22 mouse cellular contexts compared by ENCODE assay signal in genomic region chr3:142043006-142043405, GRCm38 (mm10).
A peak's percentile ranks its signal among the peaks of the same experiment; 100 is the strongest.
DNase-seq lines count a peak whose midpoint lies in the region; ATAC-seq lines count a peak whose summit lies in the region.
"Had no signal": no experiment of that assay in that cellular context is flagged by ENCODE, and none has a peak within 500 bp of the region (broad histone marks: within the 10 kb centered on the region; RNA-seq: fewer than 3 reads in every experiment).

No protein-coding gene starts in this region.

- no peak overlapping the region for H3K4me3 ChIP-seq in limb, embryonic 12.5 days (replicated peaks)
- no peak overlapping the region for H3K4me3 ChIP-seq in limb, embryonic 10.5 days
- no peak overlapping the region for H3K4me3 ChIP-seq in limb, embryonic 13.5 days
- H3K4me3 ChIP-seq: embryonic facial prominence, embryonic 10.5 days; embryonic facial prominence, embryonic 12.5 days; forebrain, embryonic 13.5 days; forebrain, embryonic 15.5 days had no signal

- no peak overlapping the region for H3K27ac ChIP-seq in limb, embryonic 12.5 days
- H3K27ac ChIP-seq in limb, embryonic 10.5 days: no peak overlapping the region
- no peak overlapping the region for H3K27ac ChIP-seq in limb, embryonic 13.5 days
- H3K27ac ChIP-seq: embryonic facial prominence, embryonic 10.5 days; embryonic facial prominence, embryonic 12.5 days; forebrain, embryonic 13.5 days; forebrain, embryonic 15.5 days had no signal

- no peaks in the 10 kb centered on the region; the same call in 1 of the 2 replicates for H3K27me3 ChIP-seq in limb, embryonic 12.5 days
- H3K27me3 ChIP-seq in limb, embryonic 10.5 days (ENCODE audit: low read depth, poor library complexity, severe bottlenecking): no peaks in the 10 kb centered on the region; the same call in 1 of the 2 replicates
- H3K27me3 ChIP-seq in limb, embryonic 13.5 days: peaks cover 16% of the 10 kb centered on the region
- H3K27me3 ChIP-seq: CH12.LX; embryonic facial prominence, embryonic 12.5 days; forebrain, embryonic 13.5 days; forebrain, embryonic 15.5 days had no signal

- no peak overlapping the region for H3K9ac ChIP-seq in limb, embryonic 12.5 days (replicated peaks)
- H3K9ac ChIP-seq in limb, embryonic 13.5 days: no peak overlapping the region
- H3K9ac ChIP-seq: embryonic facial prominence, embryonic 12.5 days; forebrain, embryonic 13.5 days; forebrain, embryonic 15.5 days had no signal

- 62% methylated on average over 5 of the region's 5 CpGs for WGBS in limb, embryonic 12.5 days
- WGBS in limb, embryonic 10.5 days: 91% methylated on average over 5 of the region's 5 CpGs
- 45% methylated on average over 5 of the region's 5 CpGs for WGBS in limb, embryonic 13.5 days

- no peak overlapping the region for H3K4me2 ChIP-seq in limb, embryonic 12.5 days
- no peak overlapping the region for H3K4me2 ChIP-seq in limb, embryonic 13.5 days (replicated peaks)
- H3K4me2 ChIP-seq: embryonic facial prominence, embryonic 12.5 days; forebrain, embryonic 13.5 days; forebrain, embryonic 15.5 days had no signal

- H3K9me3 ChIP-seq in limb, embryonic 12.5 days: no peaks in the 10 kb centered on the region
- no peaks in the 10 kb centered on the region for H3K9me3 ChIP-seq in limb, embryonic 10.5 days (replicated peaks)
- H3K9me3 ChIP-seq in limb, embryonic 13.5 days: no peaks in the 10 kb centered on the region
- H3K9me3 ChIP-seq: embryonic facial prominence, embryonic 10.5 days; embryonic facial prominence, embryonic 12.5 days; forebrain, embryonic 13.5 days; forebrain, embryonic 15.5 days; G1E had no signal

- ATAC-seq in frontal cortex, adult (ENCODE audit: low TSS enrichment): peak; percentile 59
- peak; percentile 52; the same call in 1 of the 2 replicates for ATAC-seq in limb, embryonic 12.5 days (ENCODE audit: insufficient number of reproducible peaks, insufficient read depth, low FRiP score, low TSS enrichment, low read depth)
- ATAC-seq in limb, embryonic 13.5 days (ENCODE audit: low FRiP score, low read depth): peak; percentile 69; the same call in 1 of the 2 replicates
- ATAC-seq: activated CD4-positive, CD25-positive, alpha-beta regulatory T cell, adult 4 months; CD4-positive, CD25-positive, alpha-beta regulatory T cell, adult 4 months; forebrain, embryonic 13.5 days; forebrain, embryonic 15.5 days; Patski had no signal

- DNase-seq in frontal cortex, postnatal 10 days (ENCODE audit: low spot score in 2 of 2): no peak
- DNase-seq in limb, embryonic 10.5 days (ENCODE audit: low spot score): no peak
- no peak for DNase-seq in gastrocnemius, adult 18-20 months (ENCODE audit: low spot score)
- DNase-seq: adrenal gland, adult 8-10 months; adrenal gland, postnatal 14 days; adrenal gland, postnatal 36 days; B cell, adult 2 months; cerebellum, adult 11-12 months; cerebellum, adult 2 months; cerebellum, postnatal 25 days had no signal

- peaks cover 3% of the 10 kb centered on the region; the same call in 1 of the 2 replicates for H3K4me1 ChIP-seq in limb, embryonic 12.5 days (replicated peaks)
- no peaks in the 10 kb centered on the region for H3K4me1 ChIP-seq in limb, embryonic 10.5 days
- peaks cover 4% of the 10 kb centered on the region for H3K4me1 ChIP-seq in limb, embryonic 13.5 days
- H3K4me1 ChIP-seq: embryonic facial prominence, embryonic 10.5 days; embryonic facial prominence, embryonic 12.5 days; forebrain, embryonic 13.5 days; forebrain, embryonic 15.5 days had no signal

- no peaks in the 10 kb centered on the region for H3K36me3 ChIP-seq in limb, embryonic 12.5 days
- H3K36me3 ChIP-seq in limb, embryonic 10.5 days: no peaks in the 10 kb centered on the region
- H3K36me3 ChIP-seq in limb, embryonic 13.5 days: no peaks in the 10 kb centered on the region
- H3K36me3 ChIP-seq: embryonic facial prominence, embryonic 10.5 days; embryonic facial prominence, embryonic 12.5 days; forebrain, embryonic 15.5 days; G1E had no signal
